Mouse (Mus musculus): ENCODE measurements around the gene Src. TPM values are rescaled to one million over a fixed set of nuclear protein-coding genes. Genes with fewer than 3 reads are reported as not detected.

Src gene
- polyA plus RNA-seq, 1 experiment from 2014 or later: 39.1 TPM

DNA sequence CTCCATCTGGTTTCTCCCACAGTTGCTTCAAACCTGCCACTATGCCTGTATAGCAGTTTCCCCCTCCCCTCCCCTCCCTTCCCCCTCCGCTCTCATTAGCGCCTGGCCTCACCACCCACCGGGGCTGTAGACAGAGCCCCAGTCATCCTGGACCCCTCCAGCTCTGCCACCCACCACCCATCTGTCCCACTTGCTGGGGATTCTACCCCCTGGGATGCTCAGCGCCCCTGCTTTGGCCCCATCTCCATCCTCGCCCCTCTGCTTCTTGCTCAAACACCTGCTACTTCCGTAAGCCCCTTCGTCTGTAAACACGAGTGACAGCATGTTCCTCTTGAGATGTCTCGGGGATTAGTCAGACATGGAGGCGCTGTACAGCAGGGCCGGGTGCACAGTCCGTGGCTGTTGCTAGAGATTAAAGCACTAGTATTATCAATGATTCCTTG, 69.5 kb downstream of the Src start:
- Histone ChIP-seq H3K27me3 (no peaks in the 10 kb centered on the region), H3K9ac (replicated peaks) (peak overlapping the region; percentile 52; the same call in 1 of the 2 replicates), H3K36me3 (no peaks in the 10 kb centered on the region), H3K9me3 (no peaks in the 10 kb centered on the region), H3K4me3 (replicated peaks) (no peak overlapping the region), H3K27ac (peak overlapping the region; percentile 94), H3K4me2 (replicated peaks) (peak overlapping the region; percentile 24), H3K4me1 (replicated peaks) (peaks cover 40% of the 10 kb centered on the region)
- ATAC-seq: peak; percentile 87
- 4% methylated on average over 12 of the region's 12 CpGs for WGBS

DNA sequence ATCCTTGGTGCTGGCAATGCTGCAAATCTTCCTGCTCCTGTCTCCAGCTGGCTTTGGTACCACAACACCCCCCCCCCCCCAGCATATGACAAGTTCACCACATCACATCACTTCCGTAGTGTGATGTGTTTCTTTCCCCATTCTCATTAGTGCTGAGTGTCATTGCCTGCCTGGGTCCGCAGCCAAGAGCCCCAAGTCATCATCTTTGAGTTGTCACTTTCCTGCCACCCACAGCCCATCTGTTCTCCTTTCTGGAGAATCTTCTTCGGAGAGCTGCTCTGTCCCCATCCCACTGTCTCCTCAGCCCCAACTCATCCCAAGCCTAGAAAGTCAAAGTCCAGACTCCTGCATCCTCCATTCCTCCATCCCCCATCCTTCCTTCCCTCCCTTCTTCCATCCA, 75.0 kb downstream of the Src start:
- no peak for ATAC-seq
- Histone ChIP-seq H3K4me2 (replicated peaks) (no peak overlapping the region), H3K4me3 (replicated peaks) (no peak overlapping the region), H3K9me3 (no peaks in the 10 kb centered on the region), H3K9ac (replicated peaks) (no peak overlapping the region), H3K27ac (no peak overlapping the region), H3K27me3 (no peaks in the 10 kb centered on the region), H3K36me3 (no peaks in the 10 kb centered on the region), H3K4me1 (replicated peaks) (peaks cover 15% of the 10 kb centered on the region)
- WGBS: 93% methylated on average over 3 of the region's 3 CpGs

DNA sequence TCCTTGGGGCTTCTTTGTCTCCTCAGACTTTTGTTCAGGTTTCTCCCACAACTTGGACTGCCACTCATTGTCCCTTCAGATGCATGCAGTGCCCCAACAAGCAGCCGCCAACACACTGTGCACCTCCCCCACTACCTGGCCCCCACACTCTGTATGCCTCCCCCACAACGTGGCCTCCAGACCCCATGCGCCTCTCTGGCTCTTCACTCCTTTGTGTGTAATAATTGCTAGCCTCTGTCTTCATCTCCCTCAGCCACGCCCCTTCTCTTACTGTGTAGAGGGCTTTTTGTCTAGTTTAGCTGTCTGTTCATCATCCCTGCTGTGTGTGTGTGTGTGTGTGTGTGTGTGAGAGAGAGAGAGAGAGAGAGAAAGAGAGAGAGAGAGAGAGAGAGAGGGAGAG, 80.3 kb downstream of the Src start:
- no peak overlapping the region for H3K9ac ChIP-seq (replicated peaks)
- H3K27ac ChIP-seq: peak overlapping the region; percentile 81
- H3K9me3 ChIP-seq: no peaks in the 10 kb centered on the region
- 8% methylated on average over 4 of the region's 4 CpGs for WGBS
- H3K4me3 ChIP-seq (replicated peaks): no peak overlapping the region
- ATAC-seq: peak; percentile 73
- no peaks in the 10 kb centered on the region for H3K36me3 ChIP-seq
- H3K4me2 ChIP-seq (replicated peaks): no peak overlapping the region
- H3K4me1 ChIP-seq (replicated peaks): peaks cover 24% of the 10 kb centered on the region
- no peaks in the 10 kb centered on the region for H3K27me3 ChIP-seq

DNA sequence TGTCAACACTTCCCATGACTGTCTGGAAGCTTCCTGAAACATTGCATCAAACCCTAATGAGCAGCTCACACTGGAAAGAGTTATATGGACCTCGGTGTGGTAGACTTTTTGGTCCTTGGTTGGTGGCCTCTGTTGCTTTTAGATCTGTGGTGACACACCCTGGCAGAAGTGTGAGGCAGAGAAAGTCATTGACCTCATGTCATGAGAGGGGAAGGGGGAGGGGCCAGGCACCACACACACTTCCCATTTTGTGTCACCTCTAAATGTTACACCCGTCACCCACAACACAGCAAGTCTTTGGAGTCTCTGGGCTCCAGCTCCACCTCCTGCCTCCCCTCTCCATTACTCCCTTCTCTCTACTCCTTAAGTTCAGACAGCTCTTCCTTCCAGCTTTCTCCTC, 82.1 kb downstream of the Src start:
- 100% methylated on average over 2 of the region's 2 CpGs for WGBS
- ATAC-seq: no peak

DNA sequence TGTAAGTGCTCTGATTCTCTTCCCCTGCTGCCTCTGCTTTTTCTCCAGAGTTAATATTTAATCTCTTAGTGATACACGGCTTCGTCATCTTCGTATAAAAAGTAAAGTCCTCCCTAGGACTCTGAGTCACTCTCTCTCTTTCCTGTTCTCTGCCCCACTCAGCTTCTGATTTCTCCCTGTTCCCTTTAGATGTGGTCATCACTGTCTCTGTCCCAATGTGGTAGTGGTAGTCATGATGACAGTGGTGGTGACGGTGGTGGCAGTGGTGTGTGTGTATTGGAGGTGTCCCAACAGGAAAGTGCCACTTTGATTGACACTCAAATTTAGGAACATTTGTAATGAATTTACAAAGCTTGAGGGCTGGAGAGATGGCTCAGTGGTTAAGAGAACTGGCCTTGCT, 83.1 kb downstream of the Src start:
- peaks cover 24% of the 10 kb centered on the region for H3K4me1 ChIP-seq (replicated peaks)
- no peak overlapping the region for H3K27ac ChIP-seq
- H3K36me3 ChIP-seq: no peaks in the 10 kb centered on the region
- no peak overlapping the region for H3K4me2 ChIP-seq (replicated peaks)
- no peaks in the 10 kb centered on the region for H3K27me3 ChIP-seq
- WGBS: 89% methylated on average over 4 of the region's 4 CpGs
- H3K9ac ChIP-seq (replicated peaks): no peak overlapping the region
- no peak overlapping the region for H3K4me3 ChIP-seq (replicated peaks)
- ATAC-seq: no peak
- no peaks in the 10 kb centered on the region for H3K9me3 ChIP-seq

More for the DNA sequence above, 82.1 kb downstream of the Src start:
- no peak overlapping the region for H3K27ac ChIP-seq
- no peak overlapping the region for H3K9ac ChIP-seq (replicated peaks)
- H3K36me3 ChIP-seq: no peaks in the 10 kb centered on the region
- H3K27me3 ChIP-seq: no peaks in the 10 kb centered on the region
- no peaks in the 10 kb centered on the region for H3K9me3 ChIP-seq
- H3K4me2 ChIP-seq (replicated peaks): no peak overlapping the region
- H3K4me3 ChIP-seq (replicated peaks): no peak overlapping the region
- H3K4me1 ChIP-seq (replicated peaks): peaks cover 24% of the 10 kb centered on the region

DNA sequence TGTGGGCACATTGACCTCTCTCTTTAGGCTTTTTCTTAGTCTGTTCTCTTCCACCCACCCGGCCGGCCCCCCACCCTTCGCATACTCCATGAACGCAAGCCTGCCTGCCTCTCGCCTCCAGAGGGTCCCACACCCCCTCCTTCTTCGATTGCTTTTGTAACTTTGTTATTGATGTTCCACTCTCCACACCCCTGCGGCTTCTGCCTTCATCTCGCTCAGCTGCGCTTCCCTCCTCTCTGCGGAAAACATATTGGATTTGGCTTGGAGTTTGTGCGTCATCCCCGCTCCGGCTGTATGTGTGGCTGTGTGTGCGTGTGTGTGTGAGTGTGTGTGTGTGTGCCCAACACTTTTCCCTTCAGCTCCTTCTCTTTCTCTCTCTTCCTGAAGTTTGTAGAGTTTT, 88.5 kb downstream of the Src start:
- Histone ChIP-seq H3K4me3 (replicated peaks) (no peak overlapping the region), H3K4me2 (replicated peaks) (no peak overlapping the region), H3K36me3 (no peaks in the 10 kb centered on the region), H3K4me1 (replicated peaks) (peaks cover 46% of the 10 kb centered on the region), H3K9ac (replicated peaks) (no peak overlapping the region), H3K9me3 (no peaks in the 10 kb centered on the region), H3K27me3 (no peaks in the 10 kb centered on the region), H3K27ac (peak overlapping the region; percentile 35; the same call in 1 of the 2 replicates)
- ATAC-seq: peak; percentile 53
- WGBS: 19% methylated on average over 14 of the region's 14 CpGs

DNA sequence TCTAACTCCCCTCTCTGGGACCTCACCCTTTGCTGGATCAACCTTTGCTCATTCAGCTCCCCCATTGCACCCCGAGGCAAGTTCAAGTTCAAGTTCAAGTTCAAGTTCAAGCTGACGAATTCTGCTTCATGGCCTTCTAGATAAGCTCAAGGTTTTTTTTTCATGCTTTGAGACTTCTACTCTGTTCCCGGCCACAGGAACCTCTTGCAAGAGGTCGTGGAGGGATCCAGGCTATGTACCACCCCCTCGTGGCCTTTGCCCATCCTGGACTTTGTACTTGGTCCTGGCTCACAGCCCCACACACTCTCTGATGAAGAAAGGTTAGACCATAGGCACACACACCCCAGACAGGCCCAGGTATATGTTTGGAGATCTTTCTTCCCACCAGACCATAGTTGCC, 90.9 kb downstream of the Src start:
- Histone ChIP-seq H3K4me3 (replicated peaks) (no peak overlapping the region), H3K27ac (no peak overlapping the region), H3K4me2 (replicated peaks) (no peak overlapping the region), H3K9me3 (no peaks in the 10 kb centered on the region), H3K36me3 (no peaks in the 10 kb centered on the region), H3K9ac (replicated peaks) (no peak overlapping the region), H3K4me1 (replicated peaks) (peaks cover 53% of the 10 kb centered on the region), H3K27me3 (no peaks in the 10 kb centered on the region)
- no peak for ATAC-seq
- 82% methylated on average over 5 of the region's 5 CpGs for WGBS

DNA sequence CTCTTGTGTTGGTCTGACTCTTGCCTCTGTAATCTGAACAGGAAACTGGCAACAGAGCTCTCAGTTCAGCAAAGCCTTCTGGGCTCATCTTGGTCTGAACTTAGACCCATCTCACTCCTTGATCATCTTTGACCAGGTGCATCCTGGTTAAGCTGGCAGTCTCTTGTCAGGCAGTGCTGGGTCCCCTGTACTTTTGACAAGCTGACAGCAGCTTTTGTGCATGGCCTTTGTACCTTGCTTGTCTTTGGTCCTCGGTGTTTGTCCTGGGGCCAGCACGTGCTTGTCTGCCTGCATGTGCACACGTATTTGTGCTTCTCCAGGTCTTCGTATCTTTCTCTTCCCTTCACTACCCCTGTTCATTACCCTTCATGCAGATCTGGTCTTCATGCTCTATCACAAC, 91.8 kb downstream of the Src start:
- Histone ChIP-seq H3K36me3 (no peaks in the 10 kb centered on the region), H3K27me3 (no peaks in the 10 kb centered on the region), H3K9me3 (no peaks in the 10 kb centered on the region), H3K27ac (peak overlapping the region; percentile 51; the same call in 1 of the 2 replicates), H3K4me3 (replicated peaks) (no peak overlapping the region), H3K9ac (replicated peaks) (no peak overlapping the region), H3K4me1 (replicated peaks) (peaks cover 62% of the 10 kb centered on the region), H3K4me2 (replicated peaks) (no peak overlapping the region)
- ATAC-seq: no peak
- 75% methylated on average over 4 of the region's 4 CpGs for WGBS

DNA sequence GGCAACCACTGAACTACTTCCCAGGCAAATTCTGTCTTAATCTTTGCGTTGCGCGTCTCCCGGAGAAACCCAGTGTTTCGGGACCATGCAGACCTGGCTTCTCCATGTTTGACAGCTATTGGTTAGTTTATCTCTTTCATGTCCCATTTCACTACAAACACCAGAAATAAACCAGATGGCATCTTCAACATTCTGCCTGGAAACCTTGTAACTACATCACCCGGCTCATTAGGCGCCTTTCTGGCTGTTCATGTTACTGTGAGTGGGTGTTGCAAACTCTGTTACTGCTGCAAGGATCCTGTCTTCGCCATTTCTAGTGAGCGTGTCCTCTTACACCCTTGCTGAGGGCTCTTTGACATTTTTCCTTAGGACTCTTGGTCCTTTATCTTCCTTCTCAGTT, 94.6 kb downstream of the Src start:
- H3K9ac ChIP-seq (replicated peaks): no peak overlapping the region
- H3K4me3 ChIP-seq (replicated peaks): no peak overlapping the region
- no peak overlapping the region for H3K27ac ChIP-seq
- no peaks in the 10 kb centered on the region for H3K9me3 ChIP-seq
- H3K27me3 ChIP-seq: no peaks in the 10 kb centered on the region
- H3K4me1 ChIP-seq (replicated peaks): peaks cover 56% of the 10 kb centered on the region
- no peak for ATAC-seq
- no peaks in the 10 kb centered on the region for H3K36me3 ChIP-seq
- no peak overlapping the region for H3K4me2 ChIP-seq (replicated peaks)
- WGBS: 94% methylated on average over 9 of the region's 9 CpGs

DNA sequence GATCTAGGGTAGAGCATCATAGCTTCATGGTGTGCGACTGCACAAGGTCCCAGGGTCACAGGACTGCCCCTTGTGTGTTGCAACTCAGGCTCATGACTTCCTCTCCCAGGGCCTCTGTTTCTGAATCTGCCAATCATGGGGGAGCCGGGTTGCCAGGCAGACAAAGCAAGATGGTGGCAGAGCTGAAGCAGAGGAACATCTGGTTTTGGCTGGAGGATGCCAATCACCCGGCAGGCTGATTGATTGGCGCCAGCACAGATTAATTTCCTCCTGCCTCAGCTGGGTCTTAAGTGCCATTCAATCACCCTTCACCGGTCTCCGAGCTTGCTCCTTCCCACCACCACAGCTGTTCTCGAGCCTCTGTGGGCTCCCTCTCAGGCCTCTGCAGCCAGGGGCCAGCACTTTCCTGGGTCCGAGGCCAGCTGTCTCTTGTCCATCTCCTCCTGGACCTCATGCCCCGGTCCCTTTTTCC, 95.5 kb downstream of the Src start:
- no peaks in the 10 kb centered on the region for H3K36me3 ChIP-seq
- no peak overlapping the region for H3K4me3 ChIP-seq (replicated peaks)
- H3K9ac ChIP-seq (replicated peaks): no peak overlapping the region
- 20% methylated on average over 9 of the region's 9 CpGs for WGBS
- no peak overlapping the region for H3K4me2 ChIP-seq (replicated peaks)
- peak overlapping the region; percentile 69; the same call in 1 of the 2 replicates for H3K27ac ChIP-seq
- H3K27me3 ChIP-seq: no peaks in the 10 kb centered on the region
- peaks cover 60% of the 10 kb centered on the region for H3K4me1 ChIP-seq (replicated peaks)
- no peak for ATAC-seq
- no peaks in the 10 kb centered on the region for H3K9me3 ChIP-seq

DNA sequence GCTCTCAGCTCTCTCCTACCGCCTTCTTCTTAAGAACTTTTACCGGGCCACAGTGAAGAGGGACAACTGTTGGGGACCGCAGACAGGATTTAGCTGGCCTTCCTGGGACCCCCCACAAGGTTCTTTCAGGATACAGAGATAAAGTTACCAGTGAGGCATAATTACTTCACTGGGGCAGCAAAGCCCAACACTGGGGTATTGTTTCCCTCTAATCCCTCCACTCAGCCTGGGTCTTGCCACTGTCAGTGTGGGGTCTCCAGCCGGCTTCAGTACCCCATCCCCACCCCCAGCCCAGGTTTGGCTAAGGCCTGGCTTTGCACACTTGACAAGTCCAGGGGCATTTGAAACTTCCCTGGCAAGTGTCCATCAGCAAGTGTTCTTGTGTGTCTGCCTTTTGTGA, 96.1 kb downstream of the Src start:
- WGBS: 5% methylated on average over 4 of the region's 4 CpGs
- Histone ChIP-seq H3K4me2 (replicated peaks) (no peak overlapping the region), H3K9me3 (no peaks in the 10 kb centered on the region), H3K27ac (peak overlapping the region; percentile 69), H3K27me3 (no peaks in the 10 kb centered on the region), H3K4me3 (replicated peaks) (no peak overlapping the region), H3K36me3 (no peaks in the 10 kb centered on the region), H3K9ac (replicated peaks) (no peak overlapping the region), H3K4me1 (replicated peaks) (peaks cover 63% of the 10 kb centered on the region)
- peak; percentile 44 for ATAC-seq

DNA sequence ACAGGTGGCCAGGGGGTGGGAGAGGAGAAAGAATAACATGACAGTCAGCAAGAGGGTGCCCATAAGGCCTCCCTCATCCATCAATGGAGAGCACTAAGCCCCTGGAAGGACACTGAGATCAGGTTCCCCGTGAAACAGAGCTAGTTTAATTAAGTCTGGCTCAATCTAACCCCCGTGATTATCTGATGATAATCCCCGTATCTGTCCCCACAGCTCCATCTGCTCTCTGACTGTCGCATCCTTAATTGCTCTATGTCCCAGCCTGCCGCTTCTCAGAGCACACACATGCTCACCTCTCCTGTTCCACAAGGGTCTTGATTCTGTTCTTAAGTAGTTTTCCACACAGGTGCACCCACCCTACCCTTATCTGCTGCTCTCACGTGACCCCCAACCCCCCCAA, 99.3 kb downstream of the Src start:
- ATAC-seq: no peak
- Histone ChIP-seq H3K4me3 (replicated peaks) (no peak overlapping the region), H3K4me1 (replicated peaks) (peaks cover 64% of the 10 kb centered on the region), H3K27me3 (no peaks in the 10 kb centered on the region), H3K36me3 (no peaks in the 10 kb centered on the region), H3K9ac (replicated peaks) (no peak overlapping the region), H3K9me3 (no peaks in the 10 kb centered on the region), H3K27ac (peak overlapping the region; percentile 57; the same call in 1 of the 2 replicates), H3K4me2 (replicated peaks) (no peak overlapping the region)
- 25% methylated on average over 6 of the region's 6 CpGs for WGBS

DNA sequence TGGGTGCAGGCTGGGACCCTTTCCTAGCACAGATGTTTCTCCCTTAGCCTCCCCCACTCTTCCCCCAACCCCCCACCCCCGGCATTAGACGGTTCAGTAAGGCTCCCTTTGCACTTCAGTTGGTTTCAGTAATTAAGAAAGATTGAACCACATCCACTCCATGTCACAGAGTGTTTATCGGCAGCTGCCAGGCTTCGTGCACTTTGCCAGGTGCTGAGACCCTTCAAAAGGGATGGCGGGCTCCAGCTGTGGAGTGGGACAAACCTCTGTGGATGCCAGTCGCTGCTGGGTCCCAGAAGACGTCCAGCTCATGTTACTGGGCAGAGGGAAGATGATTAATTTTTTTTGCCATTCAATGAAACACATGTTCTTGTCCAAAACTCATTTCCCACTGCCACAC, 100.2 kb downstream of the Src start:
- H3K4me1 ChIP-seq (replicated peaks): peaks cover 66% of the 10 kb centered on the region
- no peak overlapping the region for H3K4me3 ChIP-seq (replicated peaks)
- H3K9me3 ChIP-seq: no peaks in the 10 kb centered on the region
- no peaks in the 10 kb centered on the region for H3K27me3 ChIP-seq
- H3K36me3 ChIP-seq: no peaks in the 10 kb centered on the region
- no peak overlapping the region for H3K4me2 ChIP-seq (replicated peaks)
- WGBS: 41% methylated on average over 7 of the region's 7 CpGs
- peak overlapping the region; percentile 57; the same call in 1 of the 2 replicates for H3K27ac ChIP-seq
- no peak for ATAC-seq
- H3K9ac ChIP-seq (replicated peaks): no peak overlapping the region

All from midbrain, embryonic 13.5 days (tissue).